Mouse (Mus musculus) limb, embryonic 15.5 days (tissue): ENCODE measurements around the gene Hcls1. TPM values are rescaled to one million over a fixed set of nuclear protein-coding genes. Genes with fewer than 3 reads are reported as not detected.

Experiments
- ATAC-seq: fragments of 200-750 bp; cut with Nextera tagmentation; 2 replicates; pipeline ENCODE4 v1.8.0; 2017; ENCODE audit warnings: low read depth, moderate TSS enrichment; ENCODE audit not compliant: insufficient number of reproducible peaks, low FRiP score, low TSS enrichment
- H3K27ac ChIP-seq: fragments of 300-500 bp; sonication (generic); 2 replicates; pipeline ENCODE4 v1.5.1; 2015; ENCODE audit warnings: moderate library complexity, mild to moderate bottlenecking, inconsistent platforms
- H3K27me3 ChIP-seq: fragments of 300-500 bp; sonication (generic); 2 replicates; pipeline ENCODE4 v1.6.1; 2015; ENCODE audit warnings: inconsistent platforms
- H3K36me3 ChIP-seq: fragments of 300-500 bp; sonication (generic); 2 replicates; pipeline ENCODE4 v1.6.1; 2015; ENCODE audit warnings: inconsistent platforms
- H3K4me1 ChIP-seq: fragments of 300-500 bp; sonication (generic); 2 replicates; pipeline ENCODE4 v1.6.1; 2015; ENCODE audit warnings: inconsistent platforms
- H3K4me2 ChIP-seq: fragments of 300-500 bp; sonication (generic); 2 replicates; pipeline ENCODE4 v1.6.1; 2015; ENCODE audit warnings: mild to moderate bottlenecking, inconsistent platforms
- H3K4me3 ChIP-seq: fragments of 300-500 bp; sonication (generic); 2 replicates; pipeline ENCODE4 v1.5.1; 2015; ENCODE audit warnings: mild to moderate bottlenecking, inconsistent platforms
- H3K9ac ChIP-seq: fragments of 300-500 bp; sonication (generic); 2 replicates; pipeline ENCODE4 v1.6.1; 2015; ENCODE audit warnings: inconsistent platforms
- H3K9me3 ChIP-seq: fragments of 300-500 bp; sonication (generic); 2 replicates; pipeline ENCODE4 v1.6.1; 2016; ENCODE audit warnings: inconsistent platforms
- WGBS: fragments of 180-500 bp; shearing (Covaris S2); methylation state at CpG from one replicate; pipeline ENCODE4 v1.1.7; 2015; 5-methylcytosine and 5-hydroxymethylcytosine counted together
- polyA plus RNA-seq: library from polyadenylated mRNA; unstranded; fragments of >200 nt; fragmentation: Nextera tagmentation; extraction: Ambion mirVana; gene quantifications from 2 replicates; pipeline ENCODE4 v1.2.1, GENCODE M21; 2015

The Hcls1 gene
- polyA plus RNA-seq, 1 experiment from 2014 or later: 7.6 TPM

DNA sequence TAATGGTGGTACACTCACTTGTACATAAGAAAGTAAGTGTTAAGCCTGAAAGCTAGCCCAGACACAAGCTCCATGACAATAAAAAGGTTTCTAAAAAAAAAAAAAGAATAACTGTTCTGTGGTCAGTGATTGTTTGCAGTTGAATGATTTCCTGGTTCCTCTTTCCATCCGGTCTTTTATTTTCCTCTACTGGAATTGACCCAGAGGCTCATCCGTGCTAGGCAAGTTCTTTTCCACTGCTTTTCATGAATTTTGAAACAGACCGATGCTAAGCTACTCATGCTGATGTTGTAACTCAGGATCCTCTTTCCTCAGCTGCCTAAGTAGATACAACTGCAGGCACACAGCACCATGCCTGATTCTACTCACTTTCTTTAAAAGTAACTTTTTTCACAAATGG lies 14.4 kb upstream of the Hcls1 start:
- Histone ChIP-seq H3K27me3 (no peaks in the 10 kb centered on the region), H3K4me1 (no peaks in the 10 kb centered on the region), H3K4me3 (no peak overlapping the region), H3K36me3 (peaks cover 87% of the 10 kb centered on the region), H3K9ac (no peak overlapping the region), H3K4me2 (no peak overlapping the region), H3K27ac (no peak overlapping the region), H3K9me3 (no peaks in the 10 kb centered on the region)
- 78% methylated on average over 3 of the region's 3 CpGs for WGBS
- ATAC-seq: no peak

DNA sequence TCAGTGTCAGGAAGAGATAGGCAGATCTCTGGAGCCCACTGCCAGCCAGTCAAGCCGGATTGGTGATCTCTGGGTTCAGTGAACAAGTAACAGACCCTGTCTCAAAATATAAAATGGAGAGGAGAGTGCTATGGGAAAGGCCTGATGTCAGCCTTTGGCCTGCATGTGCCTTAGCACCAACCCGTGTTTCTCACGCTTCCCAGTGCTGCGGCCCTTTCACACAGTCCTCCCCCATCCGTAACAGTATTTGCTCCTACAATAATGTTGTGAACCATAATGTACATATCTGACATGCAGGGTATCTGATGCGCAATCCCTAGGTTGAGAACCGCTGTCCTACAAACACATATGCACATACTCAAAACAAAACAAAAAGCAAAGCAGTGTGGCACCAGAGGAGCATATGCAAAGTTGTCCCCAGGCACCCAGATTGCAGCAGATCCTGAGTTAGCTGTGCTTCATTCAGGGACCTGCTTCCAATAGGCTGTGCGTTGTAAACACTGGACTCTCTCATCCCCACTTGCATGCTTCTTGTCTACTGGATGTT lies 13.6 kb upstream of the Hcls1 start:
- Histone ChIP-seq H3K27me3 (no peaks in the 10 kb centered on the region), H3K27ac (no peak overlapping the region), H3K4me2 (no peak overlapping the region), H3K9ac (no peak overlapping the region), H3K9me3 (no peaks in the 10 kb centered on the region), H3K4me1 (no peaks in the 10 kb centered on the region), H3K36me3 (peaks cover 87% of the 10 kb centered on the region), H3K4me3 (no peak overlapping the region)
- no peak for ATAC-seq
- 92% methylated on average over 8 of the region's 8 CpGs for WGBS

DNA sequence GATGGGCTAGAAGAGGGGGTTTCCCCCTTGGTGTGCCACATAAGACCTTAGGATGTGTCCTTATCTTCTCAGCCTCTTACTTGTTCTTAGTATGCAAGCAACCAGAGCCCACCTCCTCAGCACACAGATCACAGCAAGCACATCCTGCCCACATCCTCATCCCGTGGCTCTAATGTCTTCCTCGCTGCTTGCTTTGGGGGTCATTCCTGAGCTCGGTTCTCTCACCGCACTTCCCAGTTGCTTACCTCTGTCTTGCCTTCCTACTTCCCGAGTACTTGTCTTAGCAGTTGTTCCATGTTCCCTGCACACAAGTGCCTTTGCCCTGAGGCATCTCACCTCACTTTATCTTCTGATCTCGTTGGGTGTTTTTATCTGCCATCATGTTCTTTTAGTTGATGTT lies 12.8 kb upstream of the Hcls1 start:
- 78% methylated on average over 6 of the region's 6 CpGs for WGBS
- no peaks in the 10 kb centered on the region for H3K4me1 ChIP-seq
- H3K9ac ChIP-seq: no peak overlapping the region
- H3K4me3 ChIP-seq: no peak overlapping the region
- ATAC-seq: no peak
- H3K4me2 ChIP-seq: no peak overlapping the region
- peaks cover 89% of the 10 kb centered on the region for H3K36me3 ChIP-seq
- no peaks in the 10 kb centered on the region for H3K27me3 ChIP-seq
- H3K9me3 ChIP-seq: no peaks in the 10 kb centered on the region
- no peak overlapping the region for H3K27ac ChIP-seq

DNA sequence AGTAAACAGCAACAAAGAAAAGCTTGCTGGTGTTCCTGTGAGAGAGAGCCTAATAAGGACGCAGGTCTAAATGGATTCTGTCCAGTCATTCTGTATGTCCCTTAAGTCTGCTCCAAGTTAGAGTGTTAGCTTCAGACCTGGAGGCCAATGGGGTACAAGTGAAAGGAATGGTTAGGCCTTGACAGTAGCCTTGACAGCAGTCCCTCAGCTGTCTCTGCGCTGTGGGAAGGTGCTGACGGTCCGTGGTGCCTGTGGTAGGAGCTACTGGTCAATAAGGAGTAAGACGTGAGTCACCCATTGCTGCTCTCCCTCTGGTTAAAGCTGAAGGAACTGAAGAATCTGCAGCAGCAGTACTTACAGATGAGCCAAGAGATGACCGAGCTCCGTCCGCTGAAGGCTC lies 10.5 kb upstream of the Hcls1 start:
- peaks cover 91% of the 10 kb centered on the region for H3K36me3 ChIP-seq

DNA sequence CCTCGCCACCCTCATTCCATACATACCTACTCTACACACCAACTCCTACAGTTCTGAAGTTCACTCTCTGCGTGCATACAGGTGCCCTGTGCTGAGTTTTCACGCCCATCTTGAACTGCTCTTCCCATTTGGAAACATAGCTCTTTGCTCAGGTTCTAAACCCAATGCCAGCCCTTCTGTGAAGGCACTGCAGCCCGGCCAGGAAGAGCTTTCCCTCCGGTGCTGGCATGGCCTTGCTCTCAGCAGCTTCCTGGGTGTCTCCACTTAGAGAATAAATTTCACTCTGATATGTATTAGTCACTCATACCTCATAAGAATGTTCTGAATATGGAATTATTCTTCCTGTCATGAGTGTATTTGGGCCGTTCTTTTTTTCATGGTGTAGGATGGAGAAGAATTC lies 9.4 kb upstream of the Hcls1 start:
- Histone ChIP-seq H3K27ac (no peak overlapping the region), H3K36me3 (peaks cover 91% of the 10 kb centered on the region), H3K9me3 (no peaks in the 10 kb centered on the region), H3K9ac (no peak overlapping the region), H3K4me3 (no peak overlapping the region), H3K4me2 (no peak overlapping the region), H3K27me3 (no peaks in the 10 kb centered on the region), H3K4me1 (no peaks in the 10 kb centered on the region)
- 93% methylated on average over 6 of the region's 6 CpGs for WGBS
- ATAC-seq: no peak

More for the DNA sequence above, 10.5 kb upstream of the Hcls1 start:
- H3K9me3 ChIP-seq: no peaks in the 10 kb centered on the region
- whole genome bisulfite sequencing: 95% methylated on average over 8 of the region's 8 CpGs
- H3K9ac ChIP-seq: no peak overlapping the region
- no peaks in the 10 kb centered on the region for H3K27me3 ChIP-seq
- no peak overlapping the region for H3K4me2 ChIP-seq
- H3K27ac ChIP-seq: no peak overlapping the region
- H3K4me1 ChIP-seq: no peaks in the 10 kb centered on the region
- no peak overlapping the region for H3K4me3 ChIP-seq
- ATAC-seq: no peak

DNA sequence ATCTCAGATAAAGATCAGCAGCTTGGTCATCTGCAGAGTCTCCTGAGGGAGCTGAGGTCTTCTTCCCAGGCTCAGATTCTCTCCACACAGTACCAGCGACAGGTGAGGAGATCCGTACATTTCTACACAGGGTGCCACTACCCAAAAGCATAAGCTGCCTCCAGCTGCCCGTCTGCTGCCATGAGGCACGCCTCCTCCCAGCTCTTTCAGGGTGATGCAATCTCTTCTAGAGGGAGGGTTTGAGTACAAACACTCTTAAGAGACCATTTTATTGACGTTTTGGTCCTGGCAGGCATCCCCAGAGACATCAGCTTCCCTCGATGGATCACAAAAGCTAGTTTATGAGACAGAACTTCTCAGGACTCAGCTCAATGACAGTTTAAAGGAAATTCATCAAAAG lies 9.0 kb upstream of the Hcls1 start:
- H3K27ac ChIP-seq: no peak overlapping the region
- no peak overlapping the region for H3K9ac ChIP-seq
- WGBS: 64% methylated on average over 6 of the region's 6 CpGs
- H3K4me3 ChIP-seq: no peak overlapping the region
- H3K9me3 ChIP-seq: no peaks in the 10 kb centered on the region
- no peaks in the 10 kb centered on the region for H3K4me1 ChIP-seq
- H3K27me3 ChIP-seq: no peaks in the 10 kb centered on the region
- H3K4me2 ChIP-seq: no peak overlapping the region
- no peak for ATAC-seq
- peaks cover 91% of the 10 kb centered on the region for H3K36me3 ChIP-seq

DNA sequence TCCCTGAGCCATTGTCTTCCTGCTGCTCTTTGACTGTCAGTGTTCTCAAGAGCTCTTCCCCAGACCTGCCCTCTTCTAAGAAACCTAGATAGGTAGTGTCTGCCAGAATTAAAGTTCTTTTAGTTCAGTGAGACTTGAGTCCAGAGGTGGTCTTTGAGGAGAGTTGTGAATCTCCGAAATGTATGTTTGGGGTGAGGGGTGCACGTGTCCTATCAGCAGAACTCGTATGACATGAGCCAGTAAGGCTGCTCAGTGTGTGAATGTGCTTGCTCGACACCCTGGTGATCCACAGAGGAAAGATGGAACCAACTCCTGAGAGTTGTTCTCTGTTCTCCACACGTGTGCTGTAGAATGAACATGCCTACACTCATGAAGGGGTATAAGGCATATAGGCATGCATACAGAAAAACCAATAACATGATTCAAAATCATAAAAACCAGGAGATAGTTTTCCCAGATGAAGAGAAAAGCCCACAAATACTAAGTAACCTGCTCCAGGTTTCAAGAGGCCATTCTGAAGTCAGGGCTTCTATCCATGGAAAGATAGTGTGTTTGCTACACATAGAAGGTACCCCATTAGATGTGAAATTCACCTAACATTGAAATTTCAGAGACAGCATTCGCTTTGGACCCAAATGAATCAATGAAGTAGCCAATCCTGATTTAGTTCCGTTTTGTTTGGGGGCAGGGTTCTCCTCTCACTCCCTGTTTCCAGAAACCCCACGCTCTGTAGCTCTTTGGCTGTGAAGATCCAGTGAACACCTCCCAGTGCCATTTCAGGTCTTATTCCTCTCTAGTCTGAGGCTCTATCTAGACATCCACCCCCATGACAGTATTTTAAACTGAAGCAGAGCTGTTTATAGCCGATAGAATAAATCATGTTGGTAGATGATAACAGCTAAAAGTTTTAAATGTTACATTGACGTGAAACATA lies 8.0 kb upstream of the Hcls1 start:
- Histone ChIP-seq H3K27me3 (no peaks in the 10 kb centered on the region), H3K9me3 (no peaks in the 10 kb centered on the region), H3K4me2 (no peak overlapping the region), H3K4me1 (no peaks in the 10 kb centered on the region), H3K4me3 (no peak overlapping the region), H3K9ac (no peak overlapping the region), H3K27ac (no peak overlapping the region), H3K36me3 (peaks cover 93% of the 10 kb centered on the region)
- no peak for ATAC-seq
- 91% methylated on average over 10 of the region's 10 CpGs for WGBS

DNA sequence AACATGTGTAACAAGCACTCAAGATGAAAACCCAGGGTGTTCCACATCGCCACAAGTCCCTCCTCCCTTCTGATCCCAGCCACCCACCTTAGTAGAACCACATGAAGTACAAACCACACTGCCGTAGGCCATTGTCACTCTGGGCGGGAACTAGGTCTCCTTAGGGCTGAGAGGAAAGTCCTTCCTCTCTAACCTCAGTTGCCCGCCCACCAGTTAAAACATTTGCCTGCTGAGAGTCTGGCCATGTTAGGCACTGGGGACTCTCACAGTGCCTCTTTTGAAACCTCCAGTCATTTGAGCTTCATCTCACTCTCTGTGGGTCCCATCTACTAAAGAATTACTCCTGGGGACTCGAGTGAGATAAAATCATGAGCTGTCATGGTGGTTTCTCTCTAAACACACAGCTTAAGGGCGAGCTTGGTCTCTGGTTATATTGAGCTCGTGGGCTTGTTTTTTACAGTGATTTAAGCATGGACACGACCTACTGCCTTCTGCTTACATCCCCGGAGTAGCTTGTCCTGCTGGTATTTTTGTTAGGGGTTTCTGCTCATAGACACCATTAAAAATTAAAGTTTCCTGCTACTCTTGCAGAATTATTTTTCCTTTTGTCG lies 7.2 kb upstream of the Hcls1 start:
- WGBS: 80% methylated on average over 10 of the region's 10 CpGs
- no peak for ATAC-seq

DNA sequence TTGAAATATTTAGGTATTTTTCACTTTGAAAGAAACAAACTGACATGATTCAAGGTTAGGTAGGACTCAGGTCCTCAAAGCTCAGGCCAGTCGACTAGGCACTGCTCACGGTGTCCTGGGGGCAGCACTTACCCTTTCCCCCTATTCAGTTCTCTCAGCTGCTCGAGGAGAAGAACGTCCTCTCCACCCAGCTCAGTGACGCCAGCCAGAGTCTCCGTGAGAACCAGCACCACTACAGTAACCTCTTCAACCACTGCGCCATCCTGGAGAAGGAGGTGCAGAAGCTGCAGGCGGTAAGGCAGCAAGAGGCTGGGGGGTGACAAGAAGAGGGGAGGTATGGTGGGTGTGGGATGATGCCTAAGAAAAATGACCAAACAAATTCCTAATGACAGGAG lies 6.7 kb upstream of the Hcls1 start:
- Histone ChIP-seq H3K27ac (no peak overlapping the region), H3K4me3 (no peak overlapping the region), H3K4me1 (no peaks in the 10 kb centered on the region), H3K9ac (no peak overlapping the region), H3K9me3 (no peaks in the 10 kb centered on the region), H3K36me3 (peaks cover 93% of the 10 kb centered on the region), H3K27me3 (no peaks in the 10 kb centered on the region), H3K4me2 (no peak overlapping the region)
- no peak for ATAC-seq
- 94% methylated on average over 8 of the region's 8 CpGs for WGBS

More for the DNA sequence above, 7.2 kb upstream of the Hcls1 start:
- Histone ChIP-seq H3K9me3 (no peaks in the 10 kb centered on the region), H3K4me3 (no peak overlapping the region), H3K4me1 (no peaks in the 10 kb centered on the region), H3K27ac (no peak overlapping the region), H3K9ac (no peak overlapping the region), H3K4me2 (no peak overlapping the region), H3K27me3 (no peaks in the 10 kb centered on the region), H3K36me3 (peaks cover 93% of the 10 kb centered on the region)

DNA sequence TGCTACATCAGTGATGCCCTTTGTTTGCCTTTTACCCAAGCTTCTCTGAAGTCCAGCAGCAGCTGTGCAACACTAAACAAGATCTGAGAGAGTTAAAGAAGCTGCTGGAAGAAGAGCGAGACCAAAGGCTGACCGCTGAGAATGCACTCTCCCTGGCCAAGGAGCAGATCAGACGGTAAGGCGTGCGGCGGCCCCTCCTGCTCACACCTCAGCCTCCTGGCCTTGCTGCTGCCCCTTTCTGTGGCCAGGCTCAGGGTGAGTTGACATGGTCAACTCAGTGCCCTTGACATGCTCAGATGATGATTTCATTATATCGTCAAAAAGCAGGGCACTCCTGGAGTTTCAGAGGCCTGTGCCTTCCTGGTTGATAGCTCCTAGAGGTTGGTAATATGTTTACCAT lies 5.6 kb upstream of the Hcls1 start:
- peaks cover 92% of the 10 kb centered on the region for H3K36me3 ChIP-seq

DNA sequence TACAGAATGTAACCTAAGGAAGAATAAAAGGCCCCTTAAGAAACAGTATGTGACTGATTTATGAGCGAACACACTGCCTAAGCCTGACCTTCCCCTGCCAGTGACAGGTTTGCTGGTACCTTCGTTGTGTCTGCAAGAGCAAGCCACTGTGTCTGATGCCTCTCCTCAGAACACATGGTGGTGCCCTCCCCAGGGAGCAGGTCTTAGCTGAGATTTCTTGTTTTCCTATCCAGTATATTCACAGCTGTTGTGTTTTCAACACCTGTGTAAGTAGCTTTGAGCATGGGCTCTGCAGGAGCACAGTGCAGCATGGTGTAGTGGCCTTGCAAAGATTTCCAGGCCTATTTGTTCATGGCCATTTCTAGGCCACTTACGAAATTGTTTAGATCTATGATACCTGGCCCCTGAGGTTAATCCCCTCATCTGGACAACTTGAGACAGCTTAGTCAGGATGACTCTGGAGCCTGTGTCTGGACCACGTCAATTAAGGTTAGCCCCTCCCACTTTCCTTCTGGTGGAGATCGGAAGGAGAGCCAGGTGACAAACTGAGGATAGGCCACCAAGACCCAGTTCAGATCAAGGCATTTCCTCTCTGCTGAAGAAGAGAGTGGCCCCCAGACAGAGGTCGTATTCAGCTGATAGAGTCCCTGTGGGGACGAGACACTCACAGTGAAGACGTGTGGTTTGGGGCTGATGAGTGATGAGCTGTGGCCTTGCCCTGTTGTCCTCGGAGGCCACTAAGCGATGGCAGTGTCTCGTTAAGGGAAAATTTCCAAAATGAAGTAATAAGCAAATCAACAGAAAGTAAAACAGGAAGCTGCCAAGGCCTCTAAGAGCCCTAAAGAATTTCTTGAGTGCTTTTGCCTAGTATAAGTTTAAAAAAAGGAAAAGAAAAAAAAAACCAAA lies 4.3 kb upstream of the Hcls1 start:
- Histone ChIP-seq H3K27ac (no peak overlapping the region), H3K4me3 (no peak overlapping the region), H3K36me3 (peaks cover 80% of the 10 kb centered on the region), H3K9ac (no peak overlapping the region), H3K4me2 (no peak overlapping the region), H3K9me3 (no peaks in the 10 kb centered on the region), H3K27me3 (no peaks in the 10 kb centered on the region), H3K4me1 (0 out of 2 replicates have a peak, but pooled peaks cover 2% of the 10 kb centered on the region)
- ATAC-seq: 0 out of 2 replicates have a peak, but pooled peaks have one; percentile 33
- WGBS: 63% methylated on average over 11 of the region's 11 CpGs

More for the DNA sequence above, 5.6 kb upstream of the Hcls1 start:
- ATAC-seq: no peak
- no peak overlapping the region for H3K27ac ChIP-seq
- H3K4me1 ChIP-seq: no peaks in the 10 kb centered on the region
- H3K27me3 ChIP-seq: no peaks in the 10 kb centered on the region
- no peaks in the 10 kb centered on the region for H3K9me3 ChIP-seq
- no peak overlapping the region for H3K4me2 ChIP-seq
- WGBS: 95% methylated on average over 7 of the region's 7 CpGs
- H3K4me3 ChIP-seq: no peak overlapping the region
- no peak overlapping the region for H3K9ac ChIP-seq
